Mouse (Mus musculus): ENCODE data around the gene Zfp563. TPM values are rescaled to one million over a fixed set of nuclear protein-coding genes. Genes with fewer than 3 reads are reported as not detected.

The Zfp563 gene
- total RNA-seq (2023) = 1 to 10 TPM; 3.6 to 5.0 TPM

GRCm38 (mm10) chr17:33089220-33089949 is at the start of gene Zfp563:
TSS of gene Zfp563 (plus strand) at chr17:33089310.

GRCm38 (mm10) chr17:33067958-33068357 is 21.2 kb upstream of the Zfp563 start, which contains the start of gene 4921501E09Rik:
TSS of gene 4921501E09Rik (minus strand) at chr17:33068058.

GRCm38 (mm10) chr17:33139261-33139820 is 50.2 kb downstream of the Zfp563 start, which contains the start of gene Morc2b:
TSS of gene Morc2b (minus strand) at chr17:33139683.

Other genes with a start within 250 kb of the Zfp563 start
- gene Zfp870, start 197.7 kb upstream of the Zfp563 start, total RNA-seq (2023) = 1 to 10 TPM in 1 of 2 experiments, under 1 TPM in 1; 0.89 to 2.3 TPM
- not detected for gene Cyp4f14, start 172.0 kb upstream of the Zfp563 start, total RNA-seq (2023)
- gene Cyp4f13, start 141.9 kb upstream of the Zfp563 start, total RNA-seq (2023) = 10 to 100 TPM; 77.5 to 83.8 TPM
- gene Zfp472, start 123.5 kb upstream of the Zfp563 start, total RNA-seq (2023) = 10 to 100 TPM; 23.1 to 30.3 TPM
- 10 to 100 TPM; 14.3 to 15.0 TPM for gene Zfp952, start 96.2 kb upstream of the Zfp563 start, total RNA-seq (2023)
- 1 to 10 TPM; 7.7 to 9.2 TPM for gene Zfp763, start 55.9 kb upstream of the Zfp563 start, total RNA-seq (2023)
- gene 4921501E09Rik, start 21.3 kb upstream of the Zfp563 start, total RNA-seq (2023) = not detected
- not detected for gene Morc2b, start 50.4 kb downstream of the Zfp563 start, total RNA-seq (2023)
- gene Olfr55, start 79.1 kb downstream of the Zfp563 start, total RNA-seq (2023) = not detected
- gene Olfr239, start 102.0 kb downstream of the Zfp563 start, total RNA-seq (2023) = not detected
- not detected for gene Olfr1564, start 132.4 kb downstream of the Zfp563 start, total RNA-seq (2023)
- gene Zfp955a, start 165.8 kb downstream of the Zfp563 start, total RNA-seq (2023) = 10 to 100 TPM in 1 of 2 experiments, 1 to 10 TPM in 1; 9.4 to 10.1 TPM
- gene Olfr63, start 175.4 kb downstream of the Zfp563 start, total RNA-seq (2023) = not detected
- 10 to 100 TPM; 10.5 to 16.1 TPM for gene Zfp955b, start 200.2 kb downstream of the Zfp563 start, total RNA-seq (2023)

Data from T-cell, adult 66 days (primary cell).